Mouse (Mus musculus) CH12.LX (cell line): ENCODE data around the gene Trmu. TPM values are rescaled to one million over a fixed set of nuclear protein-coding genes. Genes with fewer than 3 reads are reported as not detected.

Source experiments
- DNase-seq: peaks from one replicate; pipeline ENCODE4 v3.0.0-alpha.2; 2013; ENCODE audit errors: extremely low read depth
- H3K27ac ChIP-seq: 2 replicates; pipeline ENCODE4 v1.5.1; 2012; ENCODE audit warnings: low read depth, mild to moderate bottlenecking, control low read depth, moderate library complexity; ENCODE audit not compliant: insufficient read depth
- H3K27me3 ChIP-seq: replicated peaks from 2 replicates; pipeline ENCODE3; 2012; ENCODE audit warnings: inconsistent platforms
- H3K36me3 ChIP-seq, 2 experiments: replicated peaks in 1 of 2; 2 replicates each; pipeline versions ENCODE3 to v1.6.1; 2012; ENCODE audit warnings: inconsistent platforms in 1 of 2, low read length in 1 of 2, mild to moderate bottlenecking in 1 of 2, mixed read lengths in 1 of 2, moderate library complexity in 1 of 2; ENCODE audit not compliant: control insufficient read depth in 1 of 2, insufficient read depth in 1 of 2
- H3K4me1 ChIP-seq, 2 experiments: 2 replicates each; pipeline ENCODE4 v1.6.1; 2012; ENCODE audit warnings: inconsistent platforms in 1 of 2, moderate library complexity in 1 of 2; ENCODE audit not compliant: insufficient read depth in 2 of 2, control insufficient read depth in 1 of 2
- H3K4me2 ChIP-seq: 2 replicates; pipeline ENCODE4 v1.6.1; 2012; ENCODE audit warnings: low read depth, mild to moderate bottlenecking, control low read depth; ENCODE audit not compliant: poor library complexity, insufficient read depth, severe bottlenecking
- H3K4me3 ChIP-seq, 3 experiments: fragments of 150-350 bp in 1 of 3; sonication (generic) in 1 of 3; replicated peaks in 1 of 3; 2 replicates each; pipeline versions ENCODE3 to v1.5.1; 2011 to 2012; ENCODE audit warnings: low read depth in 2 of 3, low read length in 2 of 3, mild to moderate bottlenecking in 2 of 3, moderate library complexity in 2 of 3, control low read depth in 1 of 3, improper control_type of control experiment in 1 of 3, inconsistent platforms in 1 of 3, mixed read lengths in 1 of 3; ENCODE audit not compliant: poor library complexity in 1 of 3
- H3K79me2 ChIP-seq: replicated peaks from 2 replicates; pipeline ENCODE4 v1.6.1; 2012; ENCODE audit warnings: mild to moderate bottlenecking, moderate library complexity; ENCODE audit not compliant: control insufficient read depth, poor library complexity, insufficient read depth, severe bottlenecking; ENCODE audit errors: extremely low read depth
- H3K9ac ChIP-seq: 2 replicates; pipeline ENCODE4 v1.6.1; 2012; ENCODE audit warnings: low read depth, mild to moderate bottlenecking, control low read depth, moderate library complexity; ENCODE audit not compliant: insufficient read depth
- H3K9me3 ChIP-seq: replicated peaks from 2 replicates; pipeline ENCODE3; 2012; ENCODE audit warnings: low read length, inconsistent platforms, mixed read lengths
- BHLHE40 ChIP-seq: IDR thresholded peaks from 2 replicates; pipeline ENCODE4 v1.6.1; 2011; ENCODE audit warnings: mild to moderate bottlenecking, low read depth, low read length, improper control_type of control experiment
- CHD1 ChIP-seq: IDR thresholded peaks from 2 replicates; pipeline ENCODE4 v1.6.1; 2012; ENCODE audit warnings: low read depth, low read length, improper control_type of control experiment, inconsistent platforms
- CHD2 ChIP-seq: IDR thresholded peaks from 2 replicates; pipeline ENCODE4 v1.6.1; 2011; ENCODE audit warnings: low read length, improper control_type of control experiment
- CTCF ChIP-seq, 2 experiments: IDR thresholded peaks in 1 of 2; conservative IDR thresholded peaks in 1 of 2; 2 replicates each; pipeline ENCODE4 v1.5.1; 2011 to 2012; ENCODE audit warnings: low read depth in 2 of 2, low read length in 2 of 2, improper control_type of control experiment in 1 of 2, inconsistent platforms in 1 of 2, mild to moderate bottlenecking in 1 of 2, moderate library complexity in 1 of 2
- E2F4 ChIP-seq: IDR thresholded peaks from 2 replicates; pipeline ENCODE4 v1.6.1; 2011; ENCODE audit warnings: low read depth, low read length, improper control_type of control experiment; ENCODE audit not compliant: insufficient replicate concordance
- ELF1 ChIP-seq: IDR thresholded peaks from 2 replicates; pipeline ENCODE4 v1.6.1; 2014; ENCODE audit warnings: low read depth, mild to moderate bottlenecking, inconsistent platforms, low read length, improper control_type of control experiment
- EP300 ChIP-seq: IDR thresholded peaks from 2 replicates; pipeline ENCODE4 v1.6.1; 2011; ENCODE audit warnings: low read length, improper control_type of control experiment
- HCFC1 ChIP-seq: IDR thresholded peaks from 2 replicates; pipeline ENCODE4 v1.6.1; 2012; ENCODE audit warnings: low read depth, mild to moderate bottlenecking, inconsistent platforms, low read length, improper control_type of control experiment
- JUN ChIP-seq: IDR thresholded peaks from 2 replicates; pipeline ENCODE4 v1.6.1; 2011; ENCODE audit warnings: low read depth, mild to moderate bottlenecking, low read length, improper control_type of control experiment, moderate library complexity; ENCODE audit not compliant: insufficient read depth
- KAT2A ChIP-seq: IDR thresholded peaks from 2 replicates; pipeline ENCODE4 v1.6.1; 2012; ENCODE audit warnings: low read length, improper control_type of control experiment, inconsistent platforms; ENCODE audit not compliant: insufficient replicate concordance
- MAZ ChIP-seq: IDR thresholded peaks from 2 replicates; pipeline ENCODE4 v1.6.1; 2012; ENCODE audit warnings: low read depth, mild to moderate bottlenecking, inconsistent platforms, low read length, improper control_type of control experiment, moderate library complexity
- MEF2A ChIP-seq: IDR thresholded peaks from 2 replicates; pipeline ENCODE4 v1.6.1; 2014; ENCODE audit warnings: low read depth, mild to moderate bottlenecking, inconsistent platforms, low read length, improper control_type of control experiment, borderline replicate concordance
- MYC ChIP-seq: IDR thresholded peaks from 2 replicates; pipeline ENCODE4 v1.6.1; 2011; ENCODE audit warnings: low read depth, mild to moderate bottlenecking, improper control_type of control experiment, low read length
- NELFE ChIP-seq: IDR thresholded peaks from 2 replicates; pipeline ENCODE4 v1.6.1; 2011; ENCODE audit warnings: low read depth, low read length, improper control_type of control experiment
- NRF1 ChIP-seq: IDR thresholded peaks from 2 replicates; pipeline ENCODE4 v1.6.1; 2014; ENCODE audit warnings: low read depth, mild to moderate bottlenecking, inconsistent platforms, low read length, improper control_type of control experiment, moderate library complexity
- POLR2A ChIP-seq: IDR thresholded peaks from 2 replicates; pipeline ENCODE4 v1.6.1; 2011; ENCODE audit warnings: low read depth, mild to moderate bottlenecking, improper control_type of control experiment, low read length
- POLR2AphosphoS2 ChIP-seq: IDR thresholded peaks from 2 replicates; pipeline ENCODE4 v1.6.1; 2011; ENCODE audit warnings: low read depth, low read length, improper control_type of control experiment
- RAD21 ChIP-seq: IDR thresholded peaks from 2 replicates; pipeline ENCODE4 v1.6.1; 2011; ENCODE audit warnings: low read depth, mild to moderate bottlenecking, low read length, improper control_type of control experiment, moderate library complexity
- RCOR1 ChIP-seq: conservative IDR thresholded peaks from 2 replicates; pipeline ENCODE4 v1.6.1; 2012; ENCODE audit warnings: low read depth, mild to moderate bottlenecking, inconsistent platforms, low read length, improper control_type of control experiment
- SMC3 ChIP-seq: IDR thresholded peaks from 2 replicates; pipeline ENCODE4 v1.6.1; 2011; ENCODE audit warnings: low read depth, low read length, improper control_type of control experiment
- UBTF ChIP-seq: IDR thresholded peaks from 2 replicates; pipeline ENCODE4 v1.6.1; 2012; ENCODE audit warnings: low read depth, mild to moderate bottlenecking, inconsistent platforms, low read length, improper control_type of control experiment, moderate library complexity
- USF1 ChIP-seq: IDR thresholded peaks from 2 replicates; pipeline ENCODE4 v1.6.1; 2014; ENCODE audit warnings: low read depth, mild to moderate bottlenecking, inconsistent platforms, low read length, improper control_type of control experiment
- ZNF384 ChIP-seq: IDR thresholded peaks from 2 replicates; pipeline ENCODE4 v1.6.1; 2012; ENCODE audit warnings: low read depth, low read length, improper control_type of control experiment, inconsistent platforms
- dilution Hi-C: fragments of 300-500 bp; cut with MboI; formaldehyde crosslinking; loops from 2 replicates; pipeline ENCODE4 v1.14.3; 2020; ENCODE audit warnings: low sequenced_read_pairs; ENCODE audit not compliant: extremely low pct_unique_long_range_greater_than_20kb, extremely low pct_ligation_motif_present
- in situ Hi-C: fragments of 300-500 bp; cut with MboI; formaldehyde crosslinking; loops from 3 replicates; pipeline ENCODE4 v1.14.3; 2019; ENCODE audit warnings: low sequenced_read_pairs, low pct_ligation_motif_present, low pct_unique_long_range_greater_than_20kb, mixed read lengths
- polyA plus RNA-seq: library from polyadenylated mRNA; unstranded; fragments of >175 nt; gene quantifications from 2 replicates; pipeline ENCODE4 v1.2.1, GENCODE M21; 2012; ENCODE audit warnings: low read depth; ENCODE audit not compliant: insufficient read length
- total RNA-seq, 2 experiments: library from RNA; depleted of rRNA; stranded (reverse); fragments of 300-350 nt in 1 of 2; fragments of >200 nt in 1 of 2; gene quantifications; 2 replicates each; pipeline ENCODE4 v1.2.3; 2012 to 2014

The Trmu gene
- total and polyA plus RNA-seq, 3 experiments = 20.2 to 26.4 (median 24.9) TPM

GRCm38 (mm10) chr15:85913605-85914004 is 34.5 kb downstream of the Trmu start:
- TF ChIP-seq POLR2A = no peak
- no peak for TF ChIP-seq EP300
- peak; percentile 69 for TF ChIP-seq SMC3
- no peak for TF ChIP-seq USF1
- TF ChIP-seq POLR2AphosphoS2 = no peak
- no peak for TF ChIP-seq MAZ
- no peak for TF ChIP-seq BHLHE40
- no peak for TF ChIP-seq KAT2A
- TF ChIP-seq NRF1 = no peak
- TF ChIP-seq CHD2 = no peak
- TF ChIP-seq RCOR1 = no peak
- TF ChIP-seq RAD21 = peak; percentile 69
- TF ChIP-seq ZNF384 = no peak
- TF ChIP-seq E2F4 = no peak
- no peak for TF ChIP-seq HCFC1
- TF ChIP-seq ELF1 = no peak
- TF ChIP-seq CTCF (conservative IDR thresholded peaks at IDR 0.05 in 1 of 2, IDR thresholded peaks at IDR 0.05 in 1 of 2; ENCODE audit: low read depth in 2 of 2, low read length in 2 of 2) = peak; percentile 51 to 74; a peak in 3 of 4 replicates
- TF ChIP-seq NELFE = no peak
- H3K79me2 ChIP-seq = no peaks in the 10 kb centered on the region
- DNase-seq = peak; percentile 48
- H3K4me2 ChIP-seq = no peak overlapping the region
- H3K27me3 ChIP-seq = peaks cover 12% of the 10 kb centered on the region
- dilution Hi-C loops (no loop called here), in situ Hi-C loops (loop anchor here (5.0 kb wide), 2 partner anchors 124 to 219 kb away; no protein-coding TSS in a partner anchor)
- no peak overlapping the region for H3K9ac ChIP-seq
- H3K27ac ChIP-seq = no peak overlapping the region
- peaks cover 6% of the 10 kb centered on the region for H3K9me3 ChIP-seq
- H3K4me3 ChIP-seq = no peak overlapping the region
- peaks cover 11 to 15% of the 10 kb centered on the region in 2 experiments for H3K4me1 ChIP-seq
- no peaks in the 10 kb centered on the region for H3K36me3 ChIP-seq

GRCm38 (mm10) chr15:85919191-85919891 is 40.2 kb downstream of the Trmu start:
- Histone ChIP-seq H3K9me3 (peaks cover 4% of the 10 kb centered on the region), H3K4me1 (no peaks in the 10 kb centered on the region), H3K4me2 (no peak overlapping the region), H3K27me3 (peaks cover 24% of the 10 kb centered on the region), H3K79me2 (no peaks in the 10 kb centered on the region), H3K36me3 (no peaks in the 10 kb centered on the region), H3K27ac (no peak overlapping the region), H3K9ac (no peak overlapping the region), H3K4me3 (no peak overlapping the region)
- dilution Hi-C loops (no loop called here), in situ Hi-C loops (no loop called here)
- TF ChIP-seq JUN = no peak
- TF ChIP-seq MYC = no peak
- TF ChIP-seq CHD1 = no peak
- TF ChIP-seq MEF2A = no peak
- no peak for TF ChIP-seq RCOR1
- no peak for TF ChIP-seq UBTF
- no peak for TF ChIP-seq E2F4
- TF ChIP-seq POLR2AphosphoS2 = no peak
- no peak for TF ChIP-seq ZNF384
- no peak for DNase-seq
